Mouse (Mus musculus): ENCODE measurements at regions not wholly inside any gene's neighbourhood (a gene's known extent, or its start where the extent isn't known, plus 50 kb on each side); places are given as distances from the start of the nearest gene placed in this dataset.

DNA sequence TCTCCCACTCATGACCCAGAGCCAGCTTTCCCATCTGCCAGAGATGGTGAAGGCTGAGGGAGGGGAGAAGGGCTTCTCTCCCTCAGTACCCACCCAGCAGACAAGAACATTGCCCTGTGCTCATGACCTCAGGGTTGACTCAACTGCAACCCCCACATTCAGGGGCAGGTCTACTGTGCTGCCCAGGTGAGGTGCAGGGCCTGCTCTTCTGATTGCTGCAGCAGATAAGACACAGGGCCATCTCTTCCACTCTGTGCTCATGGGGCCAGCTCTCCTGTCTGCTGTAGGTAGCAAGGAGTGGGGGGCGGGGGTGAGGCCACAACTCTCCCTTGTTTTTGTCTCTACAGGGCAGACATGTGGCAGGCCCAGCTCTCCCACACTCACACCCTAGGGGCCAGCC lies 84.1 kb upstream of the Xpo1 start:
- 0 out of 2 replicates have a peak, but pooled peaks cover 4% of the 10 kb centered on the region for H3K4me1 ChIP-seq (replicated peaks)
- no peak overlapping the region for H3K9ac ChIP-seq
- H3K36me3 ChIP-seq, result no peaks in the 10 kb centered on the region
- WGBS, result 100% methylated on average over 1 of the region's 1 CpGs
- H3K4me2 ChIP-seq, result no peak overlapping the region
- no peak overlapping the region for H3K27ac ChIP-seq (ENCODE audit: poor library complexity, severe bottlenecking)
- no peak overlapping the region for H3K4me3 ChIP-seq
- H3K27me3 ChIP-seq (replicated peaks), result no peaks in the 10 kb centered on the region
- ATAC-seq (ENCODE audit: insufficient number of reproducible peaks, low FRiP score), result no peak
- H3K9me3 ChIP-seq (replicated peaks), result no peaks in the 10 kb centered on the region; the same call in 1 of the 2 replicates

DNA sequence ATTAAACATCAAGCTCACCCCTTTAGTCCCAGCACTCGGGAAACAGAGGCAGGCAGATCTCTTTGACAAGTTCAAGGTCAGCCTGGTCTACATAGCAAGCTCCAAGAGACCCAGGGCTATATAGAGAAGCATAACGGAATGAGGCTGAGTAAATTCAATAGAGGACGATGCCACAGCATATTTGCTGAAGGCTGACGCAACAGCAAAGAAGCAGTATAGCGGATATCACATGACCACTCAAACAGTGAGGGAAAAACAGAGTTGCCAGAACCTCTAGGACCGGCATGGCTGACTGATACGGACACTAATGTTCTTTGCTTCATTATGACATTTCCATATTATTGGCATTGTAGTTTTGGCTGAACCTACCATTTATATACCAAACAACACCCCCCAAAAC lies 74.2 kb upstream of the Xpo1 start:
- no peak overlapping the region for H3K4me3 ChIP-seq
- no peak overlapping the region for H3K27ac ChIP-seq (ENCODE audit: poor library complexity, severe bottlenecking)
- no peaks in the 10 kb centered on the region for H3K4me1 ChIP-seq (replicated peaks)
- H3K4me2 ChIP-seq, result no peak overlapping the region
- H3K27me3 ChIP-seq (replicated peaks), result no peaks in the 10 kb centered on the region
- WGBS, result 84% methylated on average over 7 of the region's 7 CpGs
- no peaks in the 10 kb centered on the region for H3K36me3 ChIP-seq
- no peak for ATAC-seq (ENCODE audit: insufficient number of reproducible peaks, low FRiP score)
- H3K9me3 ChIP-seq (replicated peaks), result peaks cover 5% of the 10 kb centered on the region; the same call in 1 of the 2 replicates
- H3K9ac ChIP-seq, result no peak overlapping the region

DNA sequence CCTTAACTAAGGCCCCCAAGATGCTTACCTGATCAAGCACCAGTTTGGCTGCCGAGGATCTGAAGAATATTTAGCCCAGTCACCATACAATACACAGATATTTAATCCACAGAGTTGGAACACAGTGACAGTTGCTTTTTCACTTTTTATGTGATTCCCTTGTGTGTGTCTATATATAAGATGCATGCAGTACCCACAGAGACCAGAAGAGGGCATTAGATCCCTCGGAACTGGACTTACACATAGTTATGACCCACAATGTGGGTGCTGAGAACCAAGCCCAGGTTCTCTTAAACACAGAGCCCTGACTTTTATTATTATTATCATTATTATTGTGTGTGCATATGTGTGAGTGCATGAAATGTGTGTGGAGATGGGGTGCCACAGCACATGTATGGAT lies 70.6 kb upstream of the Xpo1 start:
- Histone ChIP-seq H3K4me2 (no peak overlapping the region), H3K4me1 (replicated peaks) (no peaks in the 10 kb centered on the region), H3K9me3 (replicated peaks) (peaks cover 5% of the 10 kb centered on the region; the same call in 1 of the 2 replicates), H3K9ac (no peak overlapping the region), H3K27me3 (replicated peaks) (no peaks in the 10 kb centered on the region), H3K27ac (ENCODE audit: poor library complexity, severe bottlenecking) (no peak overlapping the region), H3K4me3 (no peak overlapping the region), H3K36me3 (no peaks in the 10 kb centered on the region)
- no peak for ATAC-seq (ENCODE audit: insufficient number of reproducible peaks, low FRiP score)
- WGBS, result 82% methylated on average over 2 of the region's 2 CpGs

DNA sequence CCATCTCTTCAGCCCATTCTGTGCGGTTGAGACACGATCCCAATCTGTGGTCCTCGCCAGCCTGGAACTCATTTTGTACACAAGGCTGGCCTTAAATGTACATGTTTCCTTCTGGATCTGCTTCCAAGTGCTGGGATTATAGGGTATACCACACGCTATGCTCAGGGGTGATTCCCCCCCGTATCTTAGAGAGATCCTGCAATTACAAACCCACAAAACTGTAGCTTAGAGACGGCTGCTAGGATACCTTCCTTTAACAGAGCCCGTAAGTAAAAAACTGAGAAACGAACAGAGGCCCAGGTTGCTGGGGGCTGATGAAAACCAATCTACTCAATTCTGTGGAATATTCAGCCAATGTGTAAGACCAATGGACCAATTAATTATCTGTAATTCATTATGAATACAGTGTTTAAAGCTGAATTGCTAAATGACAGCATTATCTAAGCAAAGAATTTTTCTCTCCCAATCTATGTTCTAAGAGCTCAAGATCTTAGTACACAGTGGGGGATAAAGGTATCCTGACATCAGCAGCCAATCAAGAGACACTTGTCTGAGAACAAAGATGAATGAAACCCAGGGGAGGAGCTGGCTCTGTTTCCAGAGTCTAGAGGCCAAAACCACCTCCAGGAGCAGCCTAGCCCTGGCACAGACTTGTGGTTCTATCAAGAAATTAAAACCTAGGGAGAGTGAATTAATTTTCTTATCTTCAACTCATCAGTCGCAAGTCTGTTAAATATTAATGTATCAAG lies 54.0 kb upstream of the Xpo1 start:
- Histone ChIP-seq H3K4me3 (no peak overlapping the region), H3K27ac (ENCODE audit: poor library complexity, severe bottlenecking) (no peak overlapping the region), H3K36me3 (no peaks in the 10 kb centered on the region), H3K4me2 (no peak overlapping the region), H3K4me1 (replicated peaks) (no peaks in the 10 kb centered on the region), H3K9ac (no peak overlapping the region), H3K27me3 (replicated peaks) (no peaks in the 10 kb centered on the region), H3K9me3 (replicated peaks) (no peaks in the 10 kb centered on the region)
- 85% methylated on average over 9 of the region's 9 CpGs for WGBS
- ATAC-seq (ENCODE audit: insufficient number of reproducible peaks, low FRiP score), result no peak

DNA sequence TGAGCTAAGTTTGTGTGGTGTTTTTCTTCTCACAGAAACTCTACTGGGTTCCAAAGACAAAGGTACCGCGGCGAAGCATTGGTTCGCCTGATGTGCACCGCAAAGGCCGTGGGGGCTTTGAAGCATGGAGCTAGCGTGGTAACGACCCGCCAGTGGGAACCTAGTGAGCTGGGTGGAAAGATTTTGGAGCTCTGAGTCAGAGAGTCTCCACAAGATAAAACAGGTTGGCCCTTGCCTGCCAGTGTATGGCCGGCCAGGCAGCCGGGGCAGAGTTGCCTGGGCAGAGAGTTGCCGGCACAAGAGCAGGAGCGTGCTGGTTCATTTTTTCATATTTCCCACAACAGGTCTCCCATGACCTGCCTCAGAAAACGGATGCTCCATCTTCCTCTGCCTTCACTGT lies 52.3 kb upstream of the Xpo1 start:
- Histone ChIP-seq H3K9me3 (replicated peaks) (no peaks in the 10 kb centered on the region), H3K27me3 (replicated peaks) (no peaks in the 10 kb centered on the region), H3K27ac (ENCODE audit: poor library complexity, severe bottlenecking) (no peak overlapping the region), H3K4me2 (no peak overlapping the region), H3K4me1 (replicated peaks) (no peaks in the 10 kb centered on the region), H3K9ac (no peak overlapping the region), H3K4me3 (no peak overlapping the region), H3K36me3 (no peaks in the 10 kb centered on the region)
- no peak for ATAC-seq (ENCODE audit: insufficient number of reproducible peaks, low FRiP score)
- 85% methylated on average over 14 of the region's 14 CpGs for WGBS

DNA sequence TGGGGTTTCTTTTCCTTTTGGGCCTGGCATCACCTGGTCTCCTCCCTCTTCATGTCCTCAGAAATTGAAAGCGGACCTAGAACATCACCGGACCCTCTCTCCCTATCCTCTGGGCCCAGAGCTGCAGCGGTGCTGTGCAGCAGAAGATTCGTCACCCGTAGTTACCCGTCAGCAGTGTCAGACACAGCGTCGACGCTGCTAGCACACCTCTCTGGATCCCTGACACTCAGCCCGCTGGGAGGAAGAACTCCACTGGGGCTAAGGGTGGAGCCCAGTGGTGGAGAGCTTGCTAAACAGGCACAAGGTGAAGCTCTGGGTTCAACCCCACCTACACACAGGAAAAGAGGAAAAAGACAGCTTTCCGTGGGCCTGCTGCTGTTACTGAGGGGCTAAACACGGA lies 51.8 kb upstream of the Xpo1 start:
- H3K36me3 ChIP-seq, result no peaks in the 10 kb centered on the region
- no peak overlapping the region for H3K4me2 ChIP-seq
- no peaks in the 10 kb centered on the region for H3K27me3 ChIP-seq (replicated peaks)
- H3K9ac ChIP-seq, result no peak overlapping the region
- no peak overlapping the region for H3K4me3 ChIP-seq
- no peaks in the 10 kb centered on the region for H3K4me1 ChIP-seq (replicated peaks)
- WGBS, result 65% methylated on average over 12 of the region's 12 CpGs
- no peak for ATAC-seq (ENCODE audit: insufficient number of reproducible peaks, low FRiP score)
- no peaks in the 10 kb centered on the region for H3K9me3 ChIP-seq (replicated peaks)
- H3K27ac ChIP-seq (ENCODE audit: poor library complexity, severe bottlenecking), result no peak overlapping the region
